Mouse (Mus musculus) MEL (cell line): ENCODE results near the gene Lin37.

ENCODE experiments used
- CHD1 ChIP-seq: IDR thresholded peaks from 2 replicates; pipeline ENCODE4 v1.6.1; 2012; ENCODE audit warnings: low read depth, mild to moderate bottlenecking, inconsistent platforms, low read length, improper control_type of control experiment
- CTCF ChIP-seq, 3 experiments: IDR thresholded peaks in 2 of 3; conservative IDR thresholded peaks in 1 of 3; 2 replicates each; pipeline ENCODE4 v1.5.1; 2011 to 2012; ENCODE audit warnings: low read length in 3 of 3, low read depth in 2 of 3, mild to moderate bottlenecking in 2 of 3, improper control_type of control experiment in 1 of 3, inconsistent platforms in 1 of 3, mixed read lengths in 1 of 3, moderate library complexity in 1 of 3; ENCODE audit not compliant: control insufficient read depth in 1 of 3, insufficient read depth in 1 of 3, poor library complexity in 1 of 3, severe bottlenecking in 1 of 3
- GATA1 ChIP-seq: IDR thresholded peaks from 2 replicates; pipeline ENCODE4 v1.6.1; 2011; ENCODE audit warnings: low read depth, low read length, improper control_type of control experiment
- POLR2A ChIP-seq, 2 experiments: IDR thresholded peaks; 2 replicates each; pipeline ENCODE4 v1.6.1; 2011 to 2012; ENCODE audit warnings: low read length in 2 of 2, mild to moderate bottlenecking in 2 of 2, control low read depth in 1 of 2, improper control_type of control experiment in 1 of 2, low read depth in 1 of 2, moderate library complexity in 1 of 2; ENCODE audit not compliant: control insufficient read depth in 1 of 2, insufficient read depth in 1 of 2, poor library complexity in 1 of 2
- TAL1 ChIP-seq: IDR thresholded peaks from 2 replicates; pipeline ENCODE4 v1.6.1; 2012; ENCODE audit warnings: mild to moderate bottlenecking, inconsistent platforms, low read length, moderate library complexity, mixed read lengths
- ZMIZ1 ChIP-seq: IDR thresholded peaks from 2 replicates; pipeline ENCODE4 v1.6.1; 2012; ENCODE audit warnings: low read depth, mild to moderate bottlenecking, inconsistent platforms, low read length, improper control_type of control experiment, moderate library complexity

DNA sequence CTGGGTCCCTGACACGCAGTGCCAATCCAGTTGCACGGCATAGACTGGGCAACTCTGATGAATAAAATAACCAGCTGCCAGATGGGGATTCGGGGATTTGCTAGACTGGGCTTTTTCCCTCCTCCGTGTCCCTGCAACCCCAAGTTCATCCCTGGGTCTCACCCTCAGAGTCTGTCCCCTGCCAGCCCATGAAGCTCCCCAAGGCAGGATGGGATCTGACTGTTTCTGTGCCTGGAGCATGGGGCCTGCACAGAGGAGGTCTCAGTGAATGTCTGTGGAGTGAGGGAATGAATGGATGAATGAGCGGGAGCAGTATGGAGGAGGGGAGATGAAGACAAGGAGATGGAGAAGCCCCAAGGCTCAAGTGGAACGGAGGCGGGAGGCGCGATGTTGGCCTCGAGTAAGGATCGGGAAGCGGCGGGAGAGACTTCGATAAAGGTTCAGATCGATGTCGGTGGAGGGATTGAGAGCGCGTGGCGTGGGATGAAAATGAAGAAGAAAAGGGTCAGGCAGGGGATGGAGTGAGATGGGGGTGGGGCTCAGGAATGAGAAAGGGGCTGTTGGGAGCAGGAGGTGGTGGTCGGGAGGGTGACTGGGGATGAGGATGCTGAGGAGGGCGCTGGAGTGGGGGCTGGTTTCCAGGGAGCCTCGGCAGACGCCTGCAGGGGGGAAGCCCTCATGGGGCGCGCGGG lies 25.6 kb downstream of the Lin37 start:
- TF ChIP-seq TAL1, result no peak
- TF ChIP-seq ZMIZ1, result no peak
- TF ChIP-seq GATA1, result no peak
- no peak for TF ChIP-seq CHD1
- TF ChIP-seq CTCF (IDR thresholded peaks at IDR 0.05 in 2 of 3, conservative IDR thresholded peaks at IDR 0.05 in 1 of 3; ENCODE audit: control insufficient read depth in 1 of 3, insufficient read depth in 1 of 3, low read depth in 2 of 3, low read length in 3 of 3, poor library complexity in 1 of 3, severe bottlenecking in 1 of 3), result no peak
- no peak for TF ChIP-seq POLR2A (IDR thresholded peaks at IDR 0.05; ENCODE audit: control insufficient read depth in 1 of 2, insufficient read depth in 1 of 2, low read depth in 1 of 2, low read length in 2 of 2, poor library complexity in 1 of 2)
